Mouse (Mus musculus): ENCODE data around the gene Il22ra1.

DNA sequence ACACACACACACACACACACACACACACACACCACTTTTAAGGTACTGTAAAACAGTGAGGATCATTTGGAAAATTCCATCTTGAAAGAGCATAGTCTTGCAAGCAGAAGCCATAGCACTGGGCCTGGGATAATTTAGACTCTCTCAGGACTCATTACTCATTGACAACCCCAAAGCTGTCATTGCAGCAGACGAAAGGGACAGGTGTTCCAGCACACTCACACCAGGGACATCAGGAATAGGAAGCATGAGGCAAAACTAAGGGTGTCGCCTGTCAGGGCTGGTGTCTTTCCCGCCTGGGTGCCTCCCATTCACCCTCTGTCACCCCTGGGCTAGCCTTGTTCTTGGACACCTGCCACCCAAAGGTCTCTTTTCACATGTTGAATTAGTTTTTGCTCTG is 8.9 kb downstream of the Il22ra1 start:
- TF ChIP-seq POLR2A (IDR thresholded peaks at IDR 0.05; ENCODE audit: borderline replicate concordance, extremely low read depth, low read depth, low read length), result no peak
- no peak for TF ChIP-seq CTCF (IDR thresholded peaks at IDR 0.05; ENCODE audit: insufficient read depth, low read length)

Data from lung, adult 2 months (tissue).